Mouse (Mus musculus) heart, embryonic 11.5 days (tissue): Measurements from ENCODE around the gene Rnf215. TPM values are rescaled to one million over a fixed set of nuclear protein-coding genes. Genes with fewer than 3 reads are reported as not detected.
A peak's percentile ranks its signal among the peaks of the same experiment; 100 is the strongest.

ENCODE experiments used
- ATAC-seq: fragments of 200-750 bp; cut with Nextera tagmentation; replicated peaks from 2 replicates; pipeline ENCODE4 v1.8.0; 2017; ENCODE audit warnings: moderate library complexity; ENCODE audit not compliant: insufficient number of reproducible peaks, low FRiP score, low TSS enrichment
- H3K27ac ChIP-seq: fragments of 300-500 bp; sonication (generic); 2 replicates; pipeline ENCODE4 v1.5.1; 2014; ENCODE audit warnings: mild to moderate bottlenecking, low read depth, low read length
- H3K27me3 ChIP-seq: fragments of 300-500 bp; sonication (generic); 2 replicates; pipeline ENCODE4 v1.6.1; 2014; ENCODE audit warnings: mild to moderate bottlenecking, low read length, mixed read lengths; ENCODE audit not compliant: control insufficient read depth, insufficient read depth
- H3K36me3 ChIP-seq: fragments of 300-500 bp; sonication (generic); 2 replicates; pipeline ENCODE4 v1.6.1; 2014; ENCODE audit warnings: mild to moderate bottlenecking, low read length, moderate library complexity, mixed read lengths; ENCODE audit not compliant: control insufficient read depth, insufficient read depth
- H3K4me1 ChIP-seq: fragments of 300-500 bp; sonication (generic); 2 replicates; pipeline ENCODE4 v1.6.1; 2014; ENCODE audit warnings: low read length; ENCODE audit not compliant: control insufficient read depth, insufficient read depth
- H3K4me2 ChIP-seq: fragments of 300-500 bp; sonication (generic); 2 replicates; pipeline ENCODE4 v1.6.1; 2014; ENCODE audit warnings: mild to moderate bottlenecking, moderate library complexity
- H3K4me3 ChIP-seq: fragments of 300-500 bp; sonication (generic); 2 replicates; pipeline ENCODE4 v1.5.1; 2014; ENCODE audit warnings: low read depth, low read length
- H3K9ac ChIP-seq: fragments of 300-500 bp; sonication (generic); 2 replicates; pipeline ENCODE4 v1.6.1; 2014; ENCODE audit warnings: mild to moderate bottlenecking, low read depth, low read length, moderate library complexity
- H3K9me3 ChIP-seq: fragments of 300-500 bp; sonication (generic); replicated peaks from 2 replicates; pipeline ENCODE4 v1.6.1; 2016; ENCODE audit warnings: low read length; ENCODE audit not compliant: control insufficient read depth
- WGBS: fragments of 180-500 bp; shearing (Covaris S2); extraction: QIAGEN DNeasy Blood & Tissue Kit; methylation state at CpG from one replicate; pipeline ENCODE4 v1.1.7; 2014; ENCODE audit not compliant: insufficient replicate concordance; 5-methylcytosine and 5-hydroxymethylcytosine counted together
- polyA plus RNA-seq: library from polyadenylated mRNA; unstranded; fragments of >200 nt; fragmentation: Nextera tagmentation; extraction: Ambion mirVana; gene quantifications from 2 replicates; pipeline ENCODE4 v1.2.1, GENCODE M21; 2014

Rnf215 gene
- polyA plus RNA-seq, 1 experiment from 2014 or later: 13.7 TPM

DNA sequence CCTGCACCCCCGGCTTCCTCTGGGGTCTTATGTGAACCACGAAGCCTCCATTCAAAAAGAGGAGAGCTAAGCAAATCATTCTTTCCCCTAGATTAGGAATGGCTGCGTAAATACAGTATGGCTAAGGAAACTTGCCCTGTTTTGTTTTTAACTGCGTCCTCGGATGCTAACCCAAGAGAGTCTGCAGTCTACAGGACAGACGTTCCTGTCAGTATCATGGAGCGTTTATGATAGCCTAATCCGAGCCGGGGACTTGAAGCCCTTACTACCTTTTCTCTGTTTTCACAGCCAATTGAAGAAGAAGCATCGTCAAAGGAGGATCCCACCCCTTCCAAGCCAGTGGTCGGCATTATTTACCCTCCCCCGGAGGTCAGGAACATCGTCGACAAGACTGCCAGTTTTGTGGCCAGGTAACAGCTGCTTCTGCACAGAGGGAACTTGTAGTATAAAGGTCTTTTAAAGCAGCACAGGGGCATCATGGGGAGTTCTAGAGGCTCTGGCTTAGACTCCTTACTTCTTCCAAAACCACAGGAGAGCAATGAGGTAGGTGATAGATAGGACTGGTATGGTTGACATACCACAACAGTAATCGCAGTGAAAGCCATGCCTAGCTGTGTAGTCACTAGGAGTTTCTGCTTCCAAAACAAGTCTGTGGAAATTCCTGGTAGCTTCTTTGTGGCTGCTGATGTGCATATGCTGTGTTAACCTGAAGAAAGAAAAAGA lies 25.9 kb downstream of the Rnf215 start:
- Histone ChIP-seq H3K4me3 (peak overlapping the region; percentile 88), H3K4me2 (peak overlapping the region; percentile 89), H3K27ac (peak overlapping the region; percentile 89), H3K4me1 (peaks cover 12% of the 10 kb centered on the region), H3K9ac (peak overlapping the region; percentile 92), H3K9me3 (no peaks in the 10 kb centered on the region), H3K27me3 (no peaks in the 10 kb centered on the region), H3K36me3 (peaks cover 14% of the 10 kb centered on the region)
- WGBS: 8% methylated on average over 15 of the region's 15 CpGs
- no peak for ATAC-seq

DNA sequence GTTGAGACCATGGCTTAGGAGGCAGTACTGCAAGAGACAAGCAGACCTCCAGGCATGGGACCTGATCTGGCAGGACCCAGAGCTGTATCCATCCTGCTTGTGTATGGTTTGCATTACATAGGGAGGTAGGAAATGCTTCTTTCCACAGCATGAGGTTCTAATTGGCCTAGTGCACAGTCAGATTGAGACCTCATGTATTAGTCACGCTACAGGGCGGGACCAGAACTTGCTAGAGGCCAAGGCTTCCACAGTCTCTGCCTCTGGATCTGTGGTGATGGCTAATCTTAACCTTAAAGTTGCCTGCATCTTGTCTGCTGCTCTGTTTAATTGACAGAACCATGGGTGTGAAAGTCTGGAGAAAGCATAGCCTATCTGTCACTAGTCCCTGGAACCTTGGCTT lies 29.7 kb downstream of the Rnf215 start:
- H3K9me3 ChIP-seq: no peaks in the 10 kb centered on the region
- H3K27me3 ChIP-seq: no peaks in the 10 kb centered on the region
- 95% methylated on average over 2 of the region's 2 CpGs for WGBS
- no peak overlapping the region for H3K4me3 ChIP-seq
- no peak for ATAC-seq
- H3K4me1 ChIP-seq: peaks cover 9% of the 10 kb centered on the region
- no peak overlapping the region for H3K4me2 ChIP-seq
- H3K9ac ChIP-seq: no peak overlapping the region
- H3K36me3 ChIP-seq: peaks cover 37% of the 10 kb centered on the region
- no peak overlapping the region for H3K27ac ChIP-seq

DNA sequence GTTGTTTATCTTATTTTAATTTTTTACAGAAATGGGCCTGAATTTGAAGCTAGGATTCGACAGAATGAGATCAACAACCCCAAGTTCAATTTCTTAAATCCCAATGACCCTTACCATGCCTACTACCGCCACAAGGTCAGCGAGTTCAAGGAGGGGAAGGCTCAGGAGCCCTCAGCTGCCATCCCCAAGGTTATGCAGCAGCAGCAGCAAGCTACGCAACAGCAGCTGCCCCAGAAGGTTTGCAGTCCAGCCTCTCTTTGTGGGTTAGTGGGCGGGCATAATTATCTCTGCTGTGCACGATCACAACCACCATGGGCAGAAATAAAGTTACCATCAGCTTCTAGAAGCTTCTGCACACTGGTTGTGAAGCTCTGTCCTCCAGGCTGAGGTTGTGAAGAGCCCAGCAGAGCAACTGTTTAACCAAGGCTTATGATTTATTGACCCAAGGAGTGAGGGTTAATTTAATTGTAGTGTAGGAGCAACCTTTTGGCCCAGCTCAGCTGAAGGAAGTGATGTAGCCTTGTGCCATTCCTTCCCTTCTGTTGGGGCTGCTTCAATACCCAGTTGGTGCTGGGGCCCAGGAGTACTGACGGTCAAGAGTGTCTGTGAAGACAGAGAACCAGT lies 31.6 kb downstream of the Rnf215 start:
- Histone ChIP-seq H3K9ac (no peak overlapping the region), H3K4me2 (no peak overlapping the region), H3K36me3 (peaks cover 49% of the 10 kb centered on the region), H3K27ac (no peak overlapping the region), H3K4me3 (no peak overlapping the region), H3K27me3 (no peaks in the 10 kb centered on the region), H3K9me3 (no peaks in the 10 kb centered on the region), H3K4me1 (peaks cover under 1% of the 10 kb centered on the region)
- ATAC-seq: no peak
- 92% methylated on average over 7 of the region's 7 CpGs for WGBS

DNA sequence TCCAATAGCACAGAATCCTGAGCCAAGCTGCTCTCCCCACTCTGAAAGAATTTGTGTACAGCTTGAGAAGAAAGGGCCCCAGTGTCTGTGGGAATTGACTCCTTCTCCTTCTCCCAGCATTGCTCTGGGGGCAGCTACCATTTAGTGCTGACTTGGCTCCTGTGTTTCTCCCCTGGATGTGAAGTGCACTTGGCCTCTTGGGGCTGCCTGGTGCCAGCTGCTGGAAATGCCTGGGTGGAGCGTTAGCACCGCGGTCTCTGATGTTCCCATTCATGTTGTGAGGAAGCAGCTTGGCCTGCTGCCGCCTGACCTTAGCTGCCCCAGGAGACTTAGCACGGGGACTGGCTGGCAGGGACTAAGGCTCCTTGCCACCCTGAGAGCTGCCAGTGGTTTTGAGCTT lies 39.6 kb downstream of the Rnf215 start:
- H3K4me1 ChIP-seq: no peaks in the 10 kb centered on the region
- WGBS: 89% methylated on average over 5 of the region's 5 CpGs
- H3K4me2 ChIP-seq: no peak overlapping the region
- H3K9me3 ChIP-seq: no peaks in the 10 kb centered on the region
- H3K9ac ChIP-seq: no peak overlapping the region
- no peak for ATAC-seq
- peaks cover 78% of the 10 kb centered on the region for H3K36me3 ChIP-seq
- H3K27ac ChIP-seq: no peak overlapping the region
- no peaks in the 10 kb centered on the region for H3K27me3 ChIP-seq
- H3K4me3 ChIP-seq: no peak overlapping the region

DNA sequence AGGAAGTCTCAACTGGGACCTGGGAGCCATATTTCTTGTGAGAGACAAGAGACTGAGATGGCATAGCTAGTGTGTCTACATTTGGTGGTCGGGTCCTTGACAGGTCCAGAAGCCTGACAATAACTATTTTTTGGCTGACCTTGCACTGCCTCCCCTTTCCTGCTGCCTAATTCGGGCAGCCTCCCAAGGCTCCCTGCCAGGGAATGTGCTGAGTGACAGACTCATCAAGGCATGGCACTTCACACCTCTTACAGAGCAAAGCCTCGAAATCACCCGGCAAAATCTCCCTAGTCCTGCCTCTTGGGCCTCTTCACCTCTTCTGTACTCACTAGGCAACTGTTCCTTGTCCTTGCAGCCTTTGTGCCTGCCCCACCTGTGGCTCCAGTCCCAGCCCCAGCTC lies 42.7 kb downstream of the Rnf215 start:
- H3K4me3 ChIP-seq: no peak overlapping the region
- H3K9ac ChIP-seq: no peak overlapping the region
- ATAC-seq: no peak; the same call in 1 of the 2 replicates
- no peaks in the 10 kb centered on the region for H3K9me3 ChIP-seq
- no peak overlapping the region for H3K4me2 ChIP-seq
- H3K36me3 ChIP-seq: peaks cover 78% of the 10 kb centered on the region
- no peaks in the 10 kb centered on the region for H3K27me3 ChIP-seq
- WGBS: 55% methylated on average over 4 of the region's 4 CpGs
- H3K27ac ChIP-seq: no peak overlapping the region
- no peaks in the 10 kb centered on the region for H3K4me1 ChIP-seq

DNA sequence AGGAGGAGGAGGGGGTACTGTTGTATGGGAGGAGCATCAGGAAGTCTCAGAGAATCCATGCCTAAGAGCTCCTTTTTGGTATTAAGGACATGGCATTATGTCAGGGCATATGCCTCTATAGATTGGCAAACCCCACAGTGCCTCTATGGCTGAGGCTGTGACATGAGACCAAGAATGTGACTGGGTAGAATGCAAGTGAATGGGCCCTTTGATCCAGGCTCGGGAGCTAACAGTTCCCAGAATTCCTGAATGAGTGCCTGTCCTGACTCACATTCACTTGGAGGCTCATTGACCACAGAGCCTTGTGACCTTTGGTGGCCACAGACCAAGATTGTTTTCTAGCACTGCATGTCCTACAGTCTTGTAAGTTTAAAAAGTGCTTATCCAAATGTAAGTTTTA lies 47.1 kb downstream of the Rnf215 start:
- Histone ChIP-seq H3K9me3 (no peaks in the 10 kb centered on the region), H3K4me2 (no peak overlapping the region), H3K27me3 (no peaks in the 10 kb centered on the region), H3K9ac (no peak overlapping the region), H3K27ac (no peak overlapping the region), H3K4me1 (no peaks in the 10 kb centered on the region), H3K36me3 (peaks cover 38% of the 10 kb centered on the region), H3K4me3 (no peak overlapping the region)
- no peak for ATAC-seq
- WGBS: 16% methylated on average over 1 of the region's 1 CpGs

DNA sequence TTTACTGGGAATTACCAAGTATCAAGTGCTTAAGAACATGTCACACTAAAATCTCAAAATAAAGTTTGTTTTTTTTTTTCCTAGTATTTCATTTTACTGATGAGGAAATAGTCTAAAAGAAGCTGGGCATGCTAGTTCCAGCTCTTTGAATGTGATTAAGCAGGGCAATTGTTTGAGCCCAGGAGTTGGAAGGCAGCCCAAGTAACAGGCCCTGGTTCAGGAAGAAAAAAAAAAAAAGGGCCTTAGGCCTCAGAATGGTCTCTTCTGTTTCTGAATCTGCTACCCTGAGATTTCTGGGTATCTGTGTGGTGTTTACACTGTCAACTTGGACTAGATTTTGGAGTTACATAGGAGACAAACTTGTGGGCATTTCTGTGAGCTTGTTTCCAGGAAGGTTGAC lies 48.5 kb downstream of the Rnf215 start:
- Histone ChIP-seq H3K36me3 (peaks cover 24% of the 10 kb centered on the region), H3K4me1 (peaks cover 7% of the 10 kb centered on the region; the same call in 1 of the 2 replicates), H3K27ac (no peak overlapping the region), H3K9me3 (no peaks in the 10 kb centered on the region), H3K4me3 (no peak overlapping the region), H3K27me3 (no peaks in the 10 kb centered on the region), H3K4me2 (no peak overlapping the region), H3K9ac (no peak overlapping the region)
- no peak for ATAC-seq

DNA sequence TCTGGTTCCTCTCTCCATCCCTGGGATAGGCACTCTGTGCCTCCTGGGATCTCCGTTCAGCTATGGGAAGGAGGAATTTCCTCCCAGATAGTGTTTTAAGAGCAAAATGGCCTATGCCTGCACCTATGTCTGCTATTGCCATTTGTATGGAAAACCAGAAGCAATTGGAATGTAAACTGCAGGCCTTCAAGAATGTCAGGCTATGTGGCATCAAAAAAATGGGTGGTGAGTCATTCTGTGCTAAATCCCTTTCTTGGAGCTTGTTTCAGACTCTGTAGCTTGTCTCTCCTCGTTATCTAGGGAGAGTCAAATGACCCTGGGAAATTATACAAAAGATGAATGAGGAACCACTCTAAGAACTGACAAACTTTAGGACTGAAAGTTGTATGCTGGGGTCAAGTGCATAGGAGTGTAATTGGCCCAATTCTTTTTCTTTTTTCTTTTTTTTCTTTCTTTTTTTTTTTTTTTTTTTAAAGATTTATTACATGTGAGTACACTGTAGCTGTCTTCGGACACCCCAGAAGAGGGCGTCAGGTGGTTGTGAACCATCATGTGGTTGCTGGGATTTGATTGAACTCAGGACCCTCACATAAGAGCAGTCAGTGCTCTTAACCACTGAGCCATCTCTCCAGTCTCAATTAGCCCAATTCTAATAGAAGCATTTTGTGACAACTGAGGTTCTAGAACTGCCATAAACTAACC lies 49.4 kb downstream of the Rnf215 start:
- Histone ChIP-seq H3K4me1 (peaks cover 7% of the 10 kb centered on the region; the same call in 1 of the 2 replicates), H3K4me2 (no peak overlapping the region), H3K9me3 (no peaks in the 10 kb centered on the region), H3K27me3 (no peaks in the 10 kb centered on the region), H3K36me3 (peaks cover 21% of the 10 kb centered on the region), H3K4me3 (no peak overlapping the region), H3K27ac (no peak overlapping the region), H3K9ac (no peak overlapping the region)
- 65% methylated on average over 4 of the region's 4 CpGs for WGBS
- no peak for ATAC-seq
